ENCODE assay signal across 9 mouse cellular contexts in genomic region chr1:40266431-40267260, GRCm38 (mm10). TPM values are rescaled to one million over a fixed set of nuclear protein-coding genes. Genes with fewer than 3 reads are reported as not detected.
A peak's percentile ranks its signal among the peaks of the same experiment; 100 is the strongest.
DNase-seq lines count a peak whose midpoint lies in the region; ATAC-seq lines count a peak whose summit lies in the region.
"Had no signal": no experiment of that assay in that cellular context is flagged by ENCODE, and none has a peak within 500 bp of the region (broad histone marks: within the 10 kb centered on the region; RNA-seq: fewer than 3 reads in every experiment).

No protein-coding gene starts in this region.

- H3K4me2 ChIP-seq in lung, embryonic 16.5 days (ENCODE audit: low read depth, low read length) = peak overlapping the region; percentile 91

- peak overlapping the region; percentile 81 for H3K27ac ChIP-seq in hindbrain, embryonic 10.5 days
- H3K27ac ChIP-seq in lung, embryonic 16.5 days (ENCODE audit: low read length) = peak overlapping the region; percentile 80
- H3K27ac ChIP-seq: macrophage had no signal

- no peaks in the 10 kb centered on the region for H3K9me3 ChIP-seq in hindbrain, embryonic 10.5 days
- no peaks in the 10 kb centered on the region for H3K9me3 ChIP-seq in lung, embryonic 16.5 days (ENCODE audit: control insufficient read depth, low read length)

- peak overlapping the region; percentile 58 for H3K4me3 ChIP-seq in hindbrain, embryonic 10.5 days
- H3K4me3 ChIP-seq in lung, embryonic 16.5 days (ENCODE audit: low read length) = peak overlapping the region; percentile 71

- DNase-seq in WW6 (ENCODE audit: low read depth, low spot score) = peak; percentile 34
- DNase-seq in cerebellum, adult 9-11 months = peak; percentile 68
- peak; percentile 59 for DNase-seq in hindbrain, embryonic 10.5 days (ENCODE audit: low spot score)
- DNase-seq in layer of hippocampus, postnatal 10 days (ENCODE audit: low spot score in 2 of 2) = peak; percentile 68 to 75
- peak; percentile 86 for DNase-seq in retina, postnatal 1 day
- DNase-seq in urinary bladder, postnatal 25 days (ENCODE audit: low spot score) = peak; percentile 87

- H3K36me3 ChIP-seq in hindbrain, embryonic 10.5 days = no peaks in the 10 kb centered on the region
- no peaks in the 10 kb centered on the region for H3K36me3 ChIP-seq in lung, embryonic 16.5 days (ENCODE audit: control insufficient read depth, insufficient read depth, low read length)

- ATAC-seq in frontal cortex, adult (ENCODE audit: low TSS enrichment) = peak; percentile 58
- ATAC-seq in lung, embryonic 16.5 days (ENCODE audit: low read depth) = peak; percentile 90

- H3K27me3 ChIP-seq in hindbrain, embryonic 10.5 days (ENCODE audit: insufficient read depth, poor library complexity, severe bottlenecking) = peaks cover 16% of the 10 kb centered on the region
- H3K27me3 ChIP-seq in lung, embryonic 16.5 days (ENCODE audit: control insufficient read depth, insufficient read depth, low read depth, low read length) = no peaks in the 10 kb centered on the region

- peak overlapping the region; percentile 83 for H3K9ac ChIP-seq in lung, embryonic 16.5 days (ENCODE audit: low read length)

- WGBS in hindbrain, embryonic 10.5 days = 3% methylated on average over 36 of the region's 36 CpGs
- WGBS in lung, embryonic 16.5 days = 2% methylated on average over 36 of the region's 36 CpGs

- peaks cover 11% of the 10 kb centered on the region for H3K4me1 ChIP-seq in hindbrain, embryonic 10.5 days (replicated peaks)
- H3K4me1 ChIP-seq in lung, embryonic 16.5 days (replicated peaks; ENCODE audit: control insufficient read depth, insufficient read depth, low read length) = peaks cover 31% of the 10 kb centered on the region

RNA-seq across cellular contexts. Expression of gene Il1r1, which starts 41.8 kb away (rescaled TPM):
- polyA plus RNA-seq in hindbrain, embryonic 10.5 days (2016; fragmentation: Nextera tagmentation; extraction: Ambion mirVana) = 0.40 and 0.58 TPM in 2 replicates
- 1 to 10 TPM; 3.3 to 3.4 TPM for total RNA-seq in layer of hippocampus, postnatal 10 days (2021)
- polyA plus RNA-seq in lung, embryonic 16.5 days (2015; fragmentation: Nextera tagmentation; extraction: Ambion mirVana) = 11.2 and 11.7 TPM in 2 replicates

RNA-seq across cellular contexts. Expression of gene Il1rl2, which starts 57.8 kb away (rescaled TPM):
- 1.2 and 1.6 TPM in 2 replicates for polyA plus RNA-seq in hindbrain, embryonic 10.5 days (2016; fragmentation: Nextera tagmentation; extraction: Ambion mirVana)
- 1 to 10 TPM; 1.4 to 1.9 TPM for total RNA-seq in layer of hippocampus, postnatal 10 days (2021)
- polyA plus RNA-seq in lung, embryonic 16.5 days (2015; fragmentation: Nextera tagmentation; extraction: Ambion mirVana) = 12.4 and 13.2 TPM in 2 replicates

Comparison
In these comparisons a context has a peak if more than half of its experiments do, and no peak if none do; other contexts are left out.
1. Peak in every context shown above with its lines: DNase-seq, ATAC-seq, H3K4me3 ChIP-seq and H3K27ac ChIP-seq.
2. DNase-seq: peak in every context shown above with its lines; median percentile 87 in urinary bladder, postnatal 25 days; 86 in retina, postnatal 1 day; 72 in layer of hippocampus, postnatal 10 days; 68 in cerebellum, adult 9-11 months; 59 in hindbrain, embryonic 10.5 days; 34 in WW6.